Mouse (Mus musculus): Measurements from ENCODE around the gene Cpn1. TPM values are rescaled to one million over a fixed set of nuclear protein-coding genes. Genes with fewer than 3 reads are reported as not detected.

The Cpn1 gene
- total and polyA plus RNA-seq, 3 experiments, result 0.13 to 1.0 (median 0.34) TPM

- H3K9me3 ChIP-seq (replicated peaks; ENCODE audit: low read length), result no peaks in the 10 kb centered on the region
- no peaks in the 10 kb centered on the region for H3K27me3 ChIP-seq (replicated peaks)
- H3K79me2 ChIP-seq (replicated peaks; ENCODE audit: control insufficient read depth, extremely low read depth, insufficient read depth, poor library complexity, severe bottlenecking), result no peaks in the 10 kb centered on the region
- no peak overlapping the region for H3K4me2 ChIP-seq (ENCODE audit: insufficient read depth, low read depth, poor library complexity, severe bottlenecking)
- H3K36me3 ChIP-seq (replicated peaks in 1 of 2; ENCODE audit: control insufficient read depth in 1 of 2, insufficient read depth in 1 of 2, low read length in 1 of 2), result no peaks in the 10 kb centered on the region
- H3K4me3 ChIP-seq (replicated peaks in 1 of 3; ENCODE audit: low read depth in 2 of 3, low read length in 2 of 3, poor library complexity in 1 of 3), result no peak overlapping the region
- dilution Hi-C loops (cut with MboI; ENCODE audit: extremely low pct_ligation_motif_present, extremely low pct_unique_long_range_greater_than_20kb, low sequenced_read_pairs) (no loop called here), in situ Hi-C loops (cut with MboI; ENCODE audit: low pct_ligation_motif_present, low pct_unique_long_range_greater_than_20kb, low sequenced_read_pairs) (no loop called here)
- no peak overlapping the region for H3K9ac ChIP-seq (ENCODE audit: insufficient read depth, low read depth)
- peaks cover 7 to 25% of the 10 kb centered on the region in 2 experiments for H3K4me1 ChIP-seq (ENCODE audit: control insufficient read depth in 1 of 2, insufficient read depth in 2 of 2)
- no peak overlapping the region for H3K27ac ChIP-seq (ENCODE audit: insufficient read depth, low read depth)
- DNase-seq (ENCODE audit: extremely low read depth), result no peak
- TF ChIP-seq CTCF (conservative IDR thresholded peaks at IDR 0.05 in 1 of 2, IDR thresholded peaks at IDR 0.05 in 1 of 2; ENCODE audit: low read depth in 2 of 2, low read length in 2 of 2) (peak in 1 of 2 experiments; percentile 27; a peak in 1 of 4 replicates), ZMIZ1 (IDR thresholded peaks at IDR 0.05; ENCODE audit: low read depth, low read length) (no peak), BHLHE40 (IDR thresholded peaks at IDR 0.05; ENCODE audit: low read depth, low read length) (peak; percentile 47), ELF1 (IDR thresholded peaks at IDR 0.05; ENCODE audit: low read depth, low read length) (no peak), E2F4 (IDR thresholded peaks at IDR 0.05; ENCODE audit: insufficient replicate concordance, low read depth, low read length) (no peak)
Observed at GRCm38 (mm10) chr19:43943076-43943475, 43.3 kb downstream of the Cpn1 start.

DNA sequence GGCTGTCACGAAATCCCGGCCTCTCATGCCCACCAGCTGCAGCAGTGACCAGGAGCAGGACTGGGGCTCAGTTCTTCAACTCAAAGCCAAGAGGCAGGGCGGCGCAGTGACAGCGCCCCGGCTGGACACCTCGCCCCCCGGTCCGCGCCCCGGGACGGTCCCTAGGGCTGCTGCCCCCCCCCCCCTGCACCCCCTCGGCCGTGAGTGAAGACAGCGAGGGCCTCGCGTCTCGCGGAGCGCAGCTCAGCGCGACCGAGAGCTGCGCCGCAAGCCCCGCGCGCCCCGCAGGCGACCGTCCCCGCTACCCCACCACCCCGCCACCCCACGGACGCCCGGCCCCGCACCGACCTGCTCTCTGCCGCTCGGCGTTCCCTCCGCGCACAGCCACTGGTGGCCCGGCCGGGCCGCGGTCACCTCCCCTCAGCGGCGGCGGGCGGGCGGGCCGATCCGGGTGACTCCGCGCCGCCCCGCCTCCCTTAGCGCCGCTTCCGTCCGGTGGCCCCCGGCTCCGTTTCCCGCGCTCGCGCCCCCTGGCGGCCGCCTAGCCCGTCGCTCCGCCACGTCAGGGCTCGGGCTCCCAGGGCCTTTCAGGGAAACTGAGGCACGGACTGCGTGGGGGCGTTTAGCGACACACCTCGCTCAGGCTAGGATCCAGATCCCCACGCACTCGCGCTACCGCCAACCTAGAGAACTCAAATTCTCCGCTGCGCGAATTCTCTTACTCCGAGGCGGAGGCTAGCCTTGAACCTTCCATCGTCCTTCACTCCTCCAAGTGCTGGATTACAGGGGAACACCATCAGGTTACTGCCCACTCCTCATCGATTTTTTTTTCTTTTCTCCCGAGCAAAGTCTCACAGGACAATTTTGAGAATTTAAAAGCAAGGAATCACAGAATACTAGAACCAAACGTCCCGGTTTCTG lies 46.3 kb downstream of the Cpn1 start, which contains the start of gene Dnmbp:
Gene Dnmbp (minus strand): TSS at position 423 of the 921 bp plus-strand sequence.
- Histone ChIP-seq H3K9me3 (replicated peaks; ENCODE audit: low read length) (no peaks in the 10 kb centered on the region), H3K4me2 (ENCODE audit: insufficient read depth, low read depth, poor library complexity, severe bottlenecking) (peak within 1 kb of the TSS; percentile 96), H3K9ac (ENCODE audit: insufficient read depth, low read depth) (peak within 1 kb of the TSS; percentile 48), H3K27me3 (replicated peaks) (no peaks in the 10 kb centered on the region), H3K79me2 (replicated peaks; ENCODE audit: control insufficient read depth, extremely low read depth, insufficient read depth, poor library complexity, severe bottlenecking) (no peaks in the 10 kb centered on the region), H3K4me1 (ENCODE audit: control insufficient read depth in 1 of 2, insufficient read depth in 2 of 2) (peaks cover 7 to 25% of the 10 kb centered on the region in 2 experiments), H3K4me3 (replicated peaks in 1 of 3; ENCODE audit: low read depth in 2 of 3, low read length in 2 of 3, poor library complexity in 1 of 3) (peak within 1 kb of the TSS; percentile 59 to 62 (median 61)), H3K36me3 (replicated peaks in 1 of 2; ENCODE audit: control insufficient read depth in 1 of 2, insufficient read depth in 1 of 2, low read length in 1 of 2) (peaks cover 0 to 2% of the 10 kb centered on the region in 2 experiments), H3K27ac (ENCODE audit: insufficient read depth, low read depth) (no peak within 1 kb of the TSS)
- dilution Hi-C loops (cut with MboI; ENCODE audit: extremely low pct_ligation_motif_present, extremely low pct_unique_long_range_greater_than_20kb, low sequenced_read_pairs) (no loop called here), in situ Hi-C loops (cut with MboI; ENCODE audit: low pct_ligation_motif_present, low pct_unique_long_range_greater_than_20kb, low sequenced_read_pairs) (no loop called here)
- DNase-seq (ENCODE audit: extremely low read depth), result peak; percentile 61
- peak; percentile 16 to 77; a peak in 2 of 4 replicates for TF ChIP-seq CTCF (conservative IDR thresholded peaks at IDR 0.05 in 1 of 2, IDR thresholded peaks at IDR 0.05 in 1 of 2; ENCODE audit: low read depth in 2 of 2, low read length in 2 of 2)
- TF ChIP-seq CHD1 (IDR thresholded peaks at IDR 0.05; ENCODE audit: low read depth, low read length), result no peak
- TF ChIP-seq ELF1 (IDR thresholded peaks at IDR 0.05; ENCODE audit: low read depth, low read length), result peak; percentile 69
- no peak for TF ChIP-seq USF1 (IDR thresholded peaks at IDR 0.05; ENCODE audit: low read depth, low read length)
- no peak for TF ChIP-seq POLR2AphosphoS2 (IDR thresholded peaks at IDR 0.05; ENCODE audit: low read depth, low read length)
- TF ChIP-seq IRF4 (IDR thresholded peaks at IDR 0.05; ENCODE audit: low read depth, low read length), result 0 out of 2 replicates have a peak, but pooled peaks have one; percentile 26
- TF ChIP-seq RAD21 (IDR thresholded peaks at IDR 0.05; ENCODE audit: low read depth, low read length), result peak; percentile 25
- TF ChIP-seq TCF12 (IDR thresholded peaks at IDR 0.05; ENCODE audit: low read depth, low read length), result 0 out of 2 replicates have a peak, but pooled peaks have one; percentile 49
- TF ChIP-seq SMC3 (IDR thresholded peaks at IDR 0.05; ENCODE audit: low read depth, low read length), result peak; percentile 77
- 0 out of 2 replicates have a peak, but pooled peaks have one; percentile 68 for TF ChIP-seq UBTF (IDR thresholded peaks at IDR 0.05; ENCODE audit: low read depth, low read length)
- TF ChIP-seq MAZ (IDR thresholded peaks at IDR 0.05; ENCODE audit: low read depth, low read length), result peak; percentile 63; the same call in 1 of the 2 replicates
- 0 out of 2 replicates have a peak, but pooled peaks have one; percentile 26 for TF ChIP-seq HCFC1 (IDR thresholded peaks at IDR 0.05; ENCODE audit: low read depth, low read length)
- TF ChIP-seq POLR2A (IDR thresholded peaks at IDR 0.05; ENCODE audit: low read depth, low read length), result 0 out of 2 replicates have a peak, but pooled peaks have one; percentile 20
- TF ChIP-seq MXI1 (IDR thresholded peaks at IDR 0.05; ENCODE audit: low read depth, low read length), result peak; percentile 38; the same call in 1 of the 2 replicates

All from CH12.LX (cell line).